ENCODE assay signal across 8 mouse cellular contexts in genomic region chr8:88567314-88568121, GRCm38 (mm10). TPM values are rescaled to one million over a fixed set of nuclear protein-coding genes. Genes with fewer than 3 reads are reported as not detected.
DNase-seq lines count a peak whose midpoint lies in the region; ATAC-seq and TF ChIP-seq lines count a peak whose summit lies in the region.

No protein-coding gene starts in this region.

- DNase-seq in layer of hippocampus, adult 18-20 months (ENCODE audit: low spot score in 2 of 2): peak; percentile 13 to 55
- no peak for DNase-seq in layer of hippocampus, adult 9-10 months (ENCODE audit: low spot score)
- DNase-seq in brain, embryonic 14.5 days (ENCODE audit: low read depth): peak; percentile 83
- DNase-seq in lung, postnatal 14 days: peak; percentile 51
- peak; percentile 26 for DNase-seq in thymus, postnatal 25 days
- no peak for DNase-seq in urinary bladder, postnatal 10 days (ENCODE audit: low spot score)

- peak; percentile 34; the same call in 1 of the 2 replicates for ATAC-seq in forebrain, embryonic 13.5 days
- ATAC-seq in intestine, embryonic 15.5 days: no peak

- 56% methylated on average over 13 of the region's 13 CpGs for WGBS in forebrain, embryonic 13.5 days
- WGBS in intestine, embryonic 15.5 days: 46% methylated on average over 13 of the region's 13 CpGs

- no peak overlapping the region for H3K4me2 ChIP-seq in forebrain, embryonic 13.5 days
- H3K4me2 ChIP-seq in intestine, embryonic 15.5 days (replicated peaks): no peak overlapping the region

- peak overlapping the region; percentile 31 for H3K27ac ChIP-seq in forebrain, embryonic 13.5 days
- H3K27ac ChIP-seq in intestine, embryonic 15.5 days: peak overlapping the region; percentile 54; the same call in 1 of the 2 replicates

- H3K9me3 ChIP-seq in forebrain, embryonic 13.5 days (replicated peaks): no peaks in the 10 kb centered on the region
- H3K9me3 ChIP-seq in intestine, embryonic 15.5 days: no peaks in the 10 kb centered on the region

- TF ChIP-seq POLR2A in brain, embryonic 14.5 days (IDR thresholded peaks at IDR 0.05; ENCODE audit: borderline replicate concordance, extremely low read depth, insufficient read depth, insufficient read length, poor library complexity, severe bottlenecking): no peak

- H3K36me3 ChIP-seq in forebrain, embryonic 13.5 days (ENCODE audit: poor library complexity, severe bottlenecking): no peaks in the 10 kb centered on the region
- no peaks in the 10 kb centered on the region for H3K36me3 ChIP-seq in intestine, embryonic 15.5 days

- peak; percentile 50; the same call in 1 of the 2 replicates for TF ChIP-seq CTCF in brain, embryonic 14.5 days (IDR thresholded peaks at IDR 0.05; ENCODE audit: borderline replicate concordance, extremely low read depth, insufficient read depth, insufficient read length)

- no peak overlapping the region for H3K4me3 ChIP-seq in forebrain, embryonic 13.5 days
- no peak overlapping the region for H3K4me3 ChIP-seq in intestine, embryonic 15.5 days (replicated peaks)

- peaks cover 65% of the 10 kb centered on the region for H3K4me1 ChIP-seq in forebrain, embryonic 13.5 days
- H3K4me1 ChIP-seq in intestine, embryonic 15.5 days (replicated peaks): peaks cover 70% of the 10 kb centered on the region

- no peak overlapping the region for H3K9ac ChIP-seq in forebrain, embryonic 13.5 days
- no peak overlapping the region for H3K9ac ChIP-seq in intestine, embryonic 15.5 days

- no peaks in the 10 kb centered on the region for H3K27me3 ChIP-seq in forebrain, embryonic 13.5 days
- H3K27me3 ChIP-seq in intestine, embryonic 15.5 days (replicated peaks): no peaks in the 10 kb centered on the region

RNA-seq across cellular contexts. Expression of gene Nkd1, which starts 46.4 kb away (rescaled TPM):
- 1 to 10 TPM; 8.2 to 9.0 TPM for total RNA-seq in layer of hippocampus, adult 18-20 months (2021)
- polyA plus RNA-seq in brain, embryonic 14.5 days (2012; rRNA removed): 49.1 and 68.5 TPM in 2 replicates
- 44.9 and 47.7 TPM in 2 replicates for polyA plus RNA-seq in forebrain, embryonic 13.5 days (2015; fragmentation: Nextera tagmentation; extraction: Ambion mirVana)
- polyA plus RNA-seq in intestine, embryonic 15.5 days (2015; fragmentation: Nextera tagmentation; extraction: Ambion mirVana): 33.1 and 34.9 TPM in 2 replicates

Comparison
In these comparisons a context has a peak if more than half of its experiments do, and no peak if none do; other contexts are left out.
1. DNase-seq: peak in layer of hippocampus, adult 18-20 months (2 of 2), brain, embryonic 14.5 days (single experiment), lung, postnatal 14 days (single experiment) and thymus, postnatal 25 days (single experiment); none in layer of hippocampus, adult 9-10 months (single experiment) and urinary bladder, postnatal 10 days (single experiment).